Mouse (Mus musculus) liver, postnatal 0 days (tissue): ENCODE measurements around the gene Marcksl1.

ENCODE experiments used
- CTCF ChIP-seq: sonication (generic); IDR thresholded peaks from 2 replicates; pipeline ENCODE4 v1.5.1; 2016; ENCODE audit warnings: antibody characterized with exemption, low read depth
- EP300 ChIP-seq: IDR thresholded peaks from 2 replicates; pipeline ENCODE4 v1.6.1; 2016; ENCODE audit warnings: antibody characterized with exemption, low read depth, mild to moderate bottlenecking

DNA sequence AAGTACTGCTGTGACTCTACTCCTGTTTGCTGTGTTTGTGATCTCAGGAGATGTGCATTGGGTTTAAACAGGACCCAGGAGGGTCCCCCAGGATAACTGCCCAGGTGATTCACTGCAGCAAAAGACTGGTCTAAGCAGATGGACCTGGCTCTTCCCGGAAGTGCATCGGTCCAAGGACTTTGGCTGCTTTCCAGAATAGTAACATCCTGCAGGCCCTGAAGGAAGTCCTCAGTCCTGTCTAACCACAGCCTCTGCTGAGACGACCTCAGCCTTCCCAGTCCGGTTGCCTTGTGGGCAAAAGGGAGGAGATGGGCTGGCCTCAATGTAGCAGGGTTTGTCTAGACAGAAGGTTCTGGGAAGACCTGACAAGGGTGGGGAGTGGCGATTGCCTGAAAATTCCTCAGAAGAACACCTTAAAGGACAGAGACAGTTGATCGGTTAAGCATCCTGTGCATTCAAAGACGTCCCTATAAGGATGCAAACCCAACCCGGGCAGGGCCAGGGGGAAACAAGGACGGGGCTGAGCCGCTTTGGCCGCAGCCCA is 10.4 kb upstream of the Marcksl1 start:
- TF ChIP-seq CTCF, result no peak
- TF ChIP-seq EP300, result no peak
